Mouse (Mus musculus): Measurements from ENCODE around the gene D130052B06Rik.

D130052B06Rik gene

DNA sequence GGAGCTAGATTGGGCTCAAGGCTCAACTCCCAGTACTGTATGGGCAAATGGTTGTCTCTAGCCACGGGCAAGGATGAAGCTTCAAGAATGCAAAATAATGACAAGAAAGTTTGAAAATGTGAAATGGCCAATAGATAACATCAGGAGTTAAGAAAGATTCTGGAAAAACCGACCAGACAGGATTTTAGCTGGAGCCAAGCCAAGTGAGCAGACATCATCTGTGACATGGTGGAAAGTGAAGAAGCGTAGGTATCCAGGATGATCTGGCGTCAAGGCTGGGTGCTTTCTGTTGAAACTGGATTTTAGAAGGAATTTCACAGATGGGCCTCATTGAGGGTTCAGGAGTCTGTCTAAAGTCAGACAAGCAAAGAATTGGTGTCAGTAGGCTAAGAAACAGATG lies at the start of gene D130052B06Rik:
Gene D130052B06Rik, plus strand, starts transcription at position 317 of the 400 bp plus-strand sequence.
- DNase-seq: no peak

DNA sequence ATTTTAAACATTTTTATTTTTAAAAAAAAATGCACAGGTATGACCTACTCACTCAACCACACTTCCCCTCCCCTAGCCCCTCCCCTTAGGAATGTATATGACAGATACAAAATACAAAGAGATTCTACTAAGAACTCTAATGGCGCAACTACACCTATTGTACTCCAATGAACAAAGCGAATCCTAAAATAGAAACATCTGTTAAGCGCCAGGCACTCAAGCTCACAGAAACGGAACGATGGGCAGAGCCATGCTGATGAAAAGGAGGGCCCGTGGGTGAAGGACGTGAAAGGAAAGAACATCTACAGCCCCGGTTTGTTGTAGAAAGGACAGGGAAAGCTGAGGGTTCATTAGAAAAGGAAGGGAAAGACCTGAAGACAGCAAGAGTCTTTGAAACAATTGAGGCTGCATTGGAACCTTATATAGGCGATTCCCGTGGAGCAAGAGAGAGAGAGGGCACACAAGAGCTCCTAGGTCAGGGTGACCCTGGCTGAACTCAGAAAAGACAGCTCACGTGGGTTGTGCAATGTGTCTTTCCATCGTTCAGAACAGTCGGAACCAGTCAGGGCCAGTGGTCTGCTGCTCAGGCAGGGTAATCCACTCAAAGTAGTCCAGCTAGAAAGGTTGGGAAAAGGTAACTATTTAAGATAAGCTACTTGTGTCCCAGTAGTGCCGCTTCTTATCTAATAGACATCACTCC lies 48.1 kb upstream of the D130052B06Rik start:
- no peak for DNase-seq

GRCm38 (mm10) chr11:33554123-33554522 lies 45.0 kb upstream of the D130052B06Rik start:
- DNase-seq: peak; percentile 17 to 25

GRCm38 (mm10) chr11:33563921-33564320 lies 35.2 kb upstream of the D130052B06Rik start:
- no peak for DNase-seq

- no peak for DNase-seq
Observed at GRCm38 (mm10) chr11:33570413-33570812, 28.7 kb upstream of the D130052B06Rik start.

- DNase-seq: no peak
Observed at GRCm38 (mm10) chr11:33574944-33575343, 24.2 kb upstream of the D130052B06Rik start.

DNA sequence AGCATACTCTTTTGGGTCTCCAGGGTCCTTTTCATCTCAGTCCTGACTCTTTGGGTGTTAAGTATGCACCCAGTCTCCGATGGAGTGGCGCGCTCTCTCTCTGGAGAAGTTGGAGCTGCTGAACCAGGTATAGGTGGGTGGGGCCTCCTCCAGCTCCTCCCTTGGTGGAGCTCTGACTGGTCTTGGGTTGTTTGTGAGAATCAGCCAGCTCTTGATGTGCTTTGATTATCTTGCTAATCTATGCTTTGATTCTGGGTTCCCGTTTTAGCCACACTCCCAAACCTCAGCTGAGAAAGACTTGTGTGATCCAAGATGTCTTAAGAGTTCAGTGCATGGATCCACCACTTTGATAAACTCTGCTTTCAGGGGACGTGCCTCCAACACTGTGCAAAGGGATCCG lies 20.2 kb upstream of the D130052B06Rik start, which contains the start of gene Gabrp:
Gene Gabrp, minus strand, starts transcription at position 101 of the 400 bp plus-strand sequence.
- no peak for DNase-seq

GRCm38 (mm10) chr11:33579621-33580020 lies 19.5 kb upstream of the D130052B06Rik start:
- DNase-seq: no peak

DNA sequence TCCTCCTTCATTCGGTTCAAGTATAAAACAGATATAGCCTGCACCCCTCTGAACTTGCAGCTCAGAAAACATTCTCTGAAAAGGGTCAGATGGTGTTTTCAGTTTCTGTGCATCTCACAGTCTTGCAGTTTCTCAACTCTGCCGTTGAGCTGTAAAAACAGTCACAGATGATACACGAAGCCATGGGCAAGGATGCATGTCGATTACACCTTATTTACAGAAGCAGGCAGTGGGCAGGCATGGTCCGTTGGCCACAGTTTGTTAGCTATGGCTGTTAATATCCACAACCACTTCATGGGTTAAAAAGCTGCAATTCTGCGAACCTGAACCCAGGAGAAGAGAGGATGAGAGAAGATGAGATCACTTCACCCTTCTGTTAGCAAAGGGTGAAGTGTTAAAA lies 12.5 kb upstream of the D130052B06Rik start:
- no peak for DNase-seq

- no peak for DNase-seq
Observed at GRCm38 (mm10) chr11:33590771-33591170, 8.3 kb upstream of the D130052B06Rik start.

GRCm38 (mm10) chr11:33592826-33593225 lies 6.3 kb upstream of the D130052B06Rik start:
- no peak for DNase-seq

DNA sequence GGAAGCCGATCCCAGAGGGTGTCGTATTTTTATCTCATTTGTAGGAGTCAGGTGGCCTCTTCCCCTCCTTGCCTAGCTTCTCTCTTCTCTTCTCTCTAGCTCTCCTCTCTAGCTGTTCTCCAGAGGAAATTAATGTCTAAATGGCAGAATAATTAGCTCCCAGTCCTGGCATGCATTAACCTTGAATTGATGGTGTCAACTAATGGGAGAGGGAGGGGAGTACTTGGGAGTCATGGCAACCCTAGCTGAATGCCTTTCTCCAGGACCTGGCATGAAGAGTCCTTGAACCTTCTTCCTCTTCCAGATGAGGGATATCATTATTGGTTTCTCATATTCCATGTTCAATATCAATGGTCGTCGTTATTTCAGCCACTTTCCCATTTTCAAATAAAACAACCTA lies 2.4 kb upstream of the D130052B06Rik start:
- DNase-seq: no peak

- no peak for DNase-seq
Observed at GRCm38 (mm10) chr11:33603174-33603573, 4.1 kb downstream of the D130052B06Rik start.

GRCm38 (mm10) chr11:33607784-33608183 lies 8.7 kb downstream of the D130052B06Rik start:
- no peak for DNase-seq

DNA sequence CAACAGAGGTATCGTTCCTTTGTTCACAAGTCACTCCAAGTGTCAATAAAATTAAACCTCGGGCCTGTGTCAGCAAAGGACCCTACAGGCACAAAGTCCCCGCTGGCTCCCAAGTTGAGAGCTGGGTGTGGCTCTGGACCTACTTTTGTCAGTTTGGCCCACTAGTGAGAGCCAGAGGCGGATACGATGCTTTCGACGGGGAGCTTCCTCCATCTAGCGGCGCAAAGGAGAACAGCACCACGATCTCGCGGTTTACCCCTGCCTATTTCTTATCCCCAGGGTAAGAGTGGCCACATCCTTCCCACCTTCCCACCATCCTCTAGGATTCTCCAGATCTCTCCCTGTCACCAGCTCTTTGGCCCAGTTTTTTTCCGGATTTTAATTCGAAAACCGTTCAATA lies 15.1 kb downstream of the D130052B06Rik start:
- peak; percentile 66 to 70 for DNase-seq

- no peak for DNase-seq
Observed at GRCm38 (mm10) chr11:33627136-33627742, 28.1 kb downstream of the D130052B06Rik start.

DNA sequence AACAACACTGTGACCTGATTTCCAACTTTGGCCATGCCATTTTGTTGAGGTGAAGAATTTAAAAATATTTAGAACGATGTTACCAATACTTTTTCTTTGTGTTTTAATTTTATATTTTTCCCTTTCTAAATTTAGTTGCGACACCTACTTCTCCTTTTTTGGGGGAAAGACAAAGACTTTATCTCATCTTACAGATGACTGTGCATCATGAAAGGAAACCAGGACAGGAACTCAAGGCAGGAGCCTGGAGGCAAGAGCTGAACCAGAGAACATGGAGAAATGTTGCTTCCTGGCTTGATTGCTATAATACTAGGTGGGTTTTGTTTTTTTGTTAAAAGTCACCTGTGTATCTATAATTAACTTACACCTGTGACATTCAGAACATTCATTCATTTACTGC lies 38.0 kb downstream of the D130052B06Rik start:
- DNase-seq: no peak

GRCm38 (mm10) chr11:33649358-33649757 lies 50.3 kb downstream of the D130052B06Rik start:
- no peak for DNase-seq

DNA sequence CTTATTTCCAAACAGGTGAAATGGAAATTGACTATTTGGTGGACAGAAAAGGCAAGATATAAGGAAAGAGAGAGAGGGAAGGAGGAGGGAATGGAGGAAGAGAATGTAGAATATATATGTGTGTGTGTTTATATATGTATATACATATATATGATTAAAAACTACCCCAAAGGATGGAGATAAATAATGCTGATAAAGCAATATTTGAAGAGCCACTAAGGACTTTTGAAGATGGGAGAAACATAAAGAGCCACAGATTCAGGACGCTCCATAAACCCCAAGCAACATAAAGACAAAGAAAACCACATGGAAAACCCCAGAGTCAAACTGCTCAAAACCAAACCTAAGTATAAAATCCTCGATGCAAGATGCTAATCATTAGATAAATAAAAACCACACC lies 55.4 kb downstream of the D130052B06Rik start:
- no peak for DNase-seq

DNA sequence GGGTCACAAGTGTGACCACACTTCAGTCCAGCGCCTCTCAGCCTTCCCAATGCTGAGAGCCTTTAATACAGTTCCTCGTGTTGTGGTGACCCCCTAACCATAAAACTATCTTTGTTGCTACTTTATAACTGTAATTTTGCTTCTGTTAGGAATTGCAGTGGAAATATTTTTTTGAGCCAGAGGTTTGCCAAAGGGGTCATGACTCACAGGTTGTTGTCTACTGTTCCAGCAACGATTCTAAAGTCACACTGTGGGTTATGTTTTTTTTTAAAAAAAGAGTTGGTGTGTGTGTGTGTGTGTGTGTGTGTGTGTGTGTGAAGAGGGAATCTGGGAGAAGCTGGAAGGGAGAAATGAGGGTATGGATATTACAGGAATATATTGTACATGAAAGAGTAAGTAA lies 56.1 kb downstream of the D130052B06Rik start:
- DNase-seq: no peak

- DNase-seq: no peak
Observed at GRCm38 (mm10) chr11:33655861-33656593, 56.9 kb downstream of the D130052B06Rik start.

DNA sequence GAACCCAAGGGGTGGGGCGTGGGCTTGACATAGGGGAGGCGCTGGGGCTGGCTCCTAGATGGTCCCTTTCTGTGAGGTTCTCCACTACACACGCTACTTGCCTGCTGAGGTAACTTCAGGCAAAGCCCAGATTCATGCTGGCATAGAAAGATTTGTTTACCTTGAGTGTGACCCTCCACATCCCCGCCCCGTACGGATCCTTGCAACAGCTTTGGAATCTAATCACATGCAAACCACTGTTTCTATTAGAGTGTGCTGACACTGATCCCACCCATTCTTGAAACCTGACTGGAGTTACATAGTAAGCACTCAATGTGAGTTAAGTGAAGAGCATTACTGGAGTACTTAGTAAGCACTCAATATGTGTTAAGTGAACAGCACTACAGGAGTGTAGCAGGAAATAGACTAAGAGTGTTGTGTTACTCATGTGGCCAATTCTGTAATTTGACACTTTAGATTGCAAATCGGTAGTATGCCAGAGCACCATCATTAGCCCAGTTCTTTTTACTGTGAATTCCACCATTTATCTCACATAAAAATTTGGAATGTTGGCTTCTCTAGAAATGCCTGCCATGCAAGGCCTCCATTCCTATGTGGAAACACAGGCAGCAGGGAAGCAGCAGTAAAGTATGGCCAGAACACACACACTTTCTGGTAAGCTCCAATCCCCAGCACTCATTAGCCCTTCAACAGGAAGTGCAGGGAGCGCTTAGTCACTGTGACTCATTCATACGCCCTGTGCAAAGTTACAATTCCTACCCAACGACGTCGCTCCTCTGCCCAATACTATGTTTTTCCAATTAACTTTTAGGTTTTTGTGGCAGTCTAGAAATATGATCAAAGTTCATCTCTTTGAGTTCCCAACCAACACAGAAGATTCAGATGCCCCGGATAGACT lies 61.2 kb downstream of the D130052B06Rik start:
- DNase-seq: no peak

- DNase-seq: no peak
Observed at GRCm38 (mm10) chr11:33663599-33663998, 64.5 kb downstream of the D130052B06Rik start.

Data from cerebellum, postnatal 36 days (tissue).